ENCODE assay signal across 15 mouse cellular contexts in the genomic region with DNA sequence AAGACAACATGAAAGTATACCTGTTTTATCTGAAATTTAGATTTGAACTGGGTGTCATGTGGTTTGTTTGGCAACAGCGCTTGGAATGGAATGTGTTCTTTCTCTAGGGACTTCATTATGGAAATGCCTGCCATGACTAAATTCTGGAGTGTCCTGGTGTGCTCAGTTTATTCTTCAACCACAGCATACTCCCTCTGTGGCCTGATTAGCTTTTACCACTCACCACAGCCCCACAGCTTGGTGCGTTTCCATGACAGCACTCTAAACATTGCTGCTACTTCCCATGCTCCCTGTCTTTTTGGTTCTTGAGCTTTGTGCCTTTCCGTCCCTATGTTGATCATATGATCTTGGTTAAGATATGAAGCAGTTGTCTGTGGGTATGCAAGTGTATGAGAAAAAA.
DNase-seq lines count a peak whose midpoint lies in the region; ATAC-seq and TF ChIP-seq lines count a peak whose summit lies in the region.
"Had no signal": no experiment of that assay in that cellular context is flagged by ENCODE, and none has a peak within 500 bp of the region (broad histone marks: within the 10 kb centered on the region; RNA-seq: fewer than 3 reads in every experiment).

No protein-coding gene starts in this region.

- 56% methylated on average over 3 of the region's 3 CpGs for WGBS in hindbrain, embryonic 10.5 days
- 55% methylated on average over 3 of the region's 3 CpGs for WGBS in hindbrain, embryonic 12.5 days
- 67% methylated on average over 3 of the region's 3 CpGs for WGBS in liver, postnatal 0 days (ENCODE audit: insufficient replicate concordance)

- H3K27me3 ChIP-seq in hindbrain, embryonic 10.5 days (ENCODE audit: insufficient read depth, poor library complexity, severe bottlenecking): peaks cover 72% of the 10 kb centered on the region
- peaks cover 15% of the 10 kb centered on the region; the same call in 1 of the 2 replicates for H3K27me3 ChIP-seq in hindbrain, embryonic 12.5 days
- H3K27me3 ChIP-seq in liver, postnatal 0 days (ENCODE audit: insufficient read depth, low read length): no peaks in the 10 kb centered on the region
- H3K27me3 ChIP-seq: embryonic facial prominence, embryonic 15.5 days had no signal

- TF ChIP-seq CTCF in liver, postnatal 0 days (IDR thresholded peaks at IDR 0.05; ENCODE audit: low read depth): no peak

- no peak for TF ChIP-seq EP300 in liver, postnatal 0 days (IDR thresholded peaks at IDR 0.05; ENCODE audit: low read depth)

- H3K4me2 ChIP-seq in hindbrain, embryonic 12.5 days (replicated peaks): no peak overlapping the region
- no peak overlapping the region for H3K4me2 ChIP-seq in liver, postnatal 0 days (ENCODE audit: low read depth, low read length)
- H3K4me2 ChIP-seq: embryonic facial prominence, embryonic 15.5 days; kidney, embryonic 15.5 days had no signal

- H3K36me3 ChIP-seq in hindbrain, embryonic 10.5 days: no peaks in the 10 kb centered on the region
- H3K36me3 ChIP-seq in hindbrain, embryonic 12.5 days: no peaks in the 10 kb centered on the region
- H3K36me3 ChIP-seq in liver, postnatal 0 days (replicated peaks; ENCODE audit: insufficient read depth, low read length): no peaks in the 10 kb centered on the region
- H3K36me3 ChIP-seq: embryonic facial prominence, embryonic 15.5 days; kidney, embryonic 15.5 days had no signal

- DNase-seq in hindbrain, embryonic 10.5 days (ENCODE audit: low spot score): peak; percentile 2
- DNase-seq in 3134 (ENCODE audit: extremely low read depth, insufficient read length, low spot score): peak; percentile 15
- peak; percentile 79 for DNase-seq in Muller cell, postnatal 12 days (ENCODE audit: inconsistent ontology term)
- DNase-seq in liver, postnatal 0 days: no peak
- DNase-seq in ovary, postnatal 10 days (ENCODE audit: low spot score): no peak
- DNase-seq: adrenal gland, adult 8-10 months; cerebellum, postnatal 10 days; right cerebral cortex, postnatal 25 days; thymus, adult 18-20 months had no signal

- no peaks in the 10 kb centered on the region for H3K4me1 ChIP-seq in hindbrain, embryonic 10.5 days (replicated peaks)
- H3K4me1 ChIP-seq in hindbrain, embryonic 12.5 days: no peaks in the 10 kb centered on the region
- H3K4me1 ChIP-seq in liver, postnatal 0 days (ENCODE audit: insufficient read depth): no peaks in the 10 kb centered on the region
- H3K4me1 ChIP-seq: embryonic facial prominence, embryonic 15.5 days; kidney, embryonic 15.5 days had no signal

- no peaks in the 10 kb centered on the region for H3K9me3 ChIP-seq in hindbrain, embryonic 10.5 days
- H3K9me3 ChIP-seq in hindbrain, embryonic 12.5 days (replicated peaks): no peaks in the 10 kb centered on the region
- H3K9me3 ChIP-seq in liver, postnatal 0 days (ENCODE audit: low read length): no peaks in the 10 kb centered on the region
- H3K9me3 ChIP-seq: embryonic facial prominence, embryonic 15.5 days; kidney, embryonic 15.5 days had no signal

- no peak overlapping the region for H3K9ac ChIP-seq in hindbrain, embryonic 12.5 days
- H3K9ac ChIP-seq in liver, postnatal 0 days (replicated peaks): no peak overlapping the region
- H3K9ac ChIP-seq: embryonic facial prominence, embryonic 15.5 days; kidney, embryonic 15.5 days had no signal

- no peak overlapping the region for H3K27ac ChIP-seq in hindbrain, embryonic 10.5 days
- no peak overlapping the region for H3K27ac ChIP-seq in hindbrain, embryonic 12.5 days
- H3K27ac ChIP-seq in liver, postnatal 0 days (ENCODE audit: low read depth): no peak overlapping the region
- H3K27ac ChIP-seq: embryonic facial prominence, embryonic 15.5 days; kidney, embryonic 15.5 days had no signal

- ATAC-seq in hindbrain, embryonic 12.5 days (ENCODE audit: low FRiP score): no peak
- peak; percentile 32 to 36; a peak in 1 of 4 replicates for ATAC-seq in hematopoietic stem cell, adult 5-6 weeks (replicated peaks in 1 of 2; ENCODE audit: insufficient read depth in 1 of 2, low FRiP score in 2 of 2, low TSS enrichment in 1 of 2, low read depth in 1 of 2, poor library complexity in 2 of 2, severe bottlenecking in 2 of 2)
- ATAC-seq in liver, postnatal 0 days: no peak
- no peak for ATAC-seq in activated CD4-positive, CD25-positive, alpha-beta regulatory T cell, adult 4 months
- ATAC-seq: forebrain, embryonic 14.5 days had no signal

- no peak overlapping the region for H3K4me3 ChIP-seq in hindbrain, embryonic 10.5 days
- H3K4me3 ChIP-seq in hindbrain, embryonic 12.5 days: no peak overlapping the region
- no peak overlapping the region for H3K4me3 ChIP-seq in liver, postnatal 0 days (ENCODE audit: low read depth, low read length)
- H3K4me3 ChIP-seq: embryonic facial prominence, embryonic 15.5 days; kidney, embryonic 15.5 days had no signal

Comparison
In these comparisons a context has a peak if more than half of its experiments do, and no peak if none do; other contexts are left out.
1. DNase-seq: peak in hindbrain, embryonic 10.5 days (single experiment), 3134 (single experiment) and Muller cell, postnatal 12 days (single experiment); none in liver, postnatal 0 days (single experiment) and ovary, postnatal 10 days (single experiment).
2. ATAC-seq: peak in hematopoietic stem cell, adult 5-6 weeks (2 of 2); none in hindbrain, embryonic 12.5 days (single experiment), liver, postnatal 0 days (single experiment) and activated CD4-positive, CD25-positive, alpha-beta regulatory T cell, adult 4 months (single experiment).